Mouse (Mus musculus): ENCODE results near the gene Pms2.

DNA sequence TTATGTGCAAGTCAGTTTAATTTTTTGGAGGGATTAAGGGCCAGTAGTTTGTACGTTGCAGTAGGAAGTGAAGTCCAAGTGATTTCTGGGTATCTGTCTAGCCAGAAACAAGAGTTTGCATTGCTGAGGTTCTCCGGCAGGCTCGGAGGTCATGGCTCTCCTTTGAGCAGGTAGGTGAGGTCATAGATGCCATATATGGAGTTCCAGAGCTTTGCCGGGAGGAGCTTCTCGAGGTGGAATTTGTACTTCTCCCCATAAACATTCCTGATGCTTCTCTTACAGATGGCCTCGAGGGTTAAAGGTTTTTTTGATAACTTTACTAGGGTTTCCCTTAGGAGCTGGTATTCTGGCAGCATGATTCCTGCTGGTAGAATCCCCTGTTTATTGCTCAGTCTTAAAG, 19.0 kb upstream of the Pms2 start:
- TF ChIP-seq CTCF (IDR thresholded peaks at IDR 0.05; ENCODE audit: low read depth) (no peak), EP300 (IDR thresholded peaks at IDR 0.05; ENCODE audit: low read depth) (no peak)
